In the genomic region with DNA sequence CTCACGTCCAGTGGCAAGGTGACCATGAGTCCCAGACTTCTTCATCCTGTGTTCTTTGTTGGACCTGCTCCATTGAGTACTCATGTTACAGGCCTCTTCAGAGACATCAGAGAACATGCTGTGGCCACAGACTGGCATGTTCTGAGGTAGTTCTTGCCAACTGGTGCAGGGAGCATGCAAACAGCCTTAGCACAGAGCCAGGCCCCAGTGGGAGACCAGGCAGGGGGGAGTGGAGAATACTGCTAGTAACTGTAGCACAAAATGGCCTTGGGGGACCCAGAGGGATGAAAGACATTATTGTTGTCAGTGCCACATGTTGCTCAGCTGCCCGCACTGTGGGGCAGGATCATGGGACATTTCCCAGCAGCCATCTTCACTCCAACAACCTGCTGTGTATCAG, we compare ENCODE assay signal across 22 mouse cellular contexts.
DNase-seq lines count a peak whose midpoint lies in the region; ATAC-seq lines count a peak whose summit lies in the region.
"Had no signal": no experiment of that assay in that cellular context is flagged by ENCODE, and none has a peak within 500 bp of the region (broad histone marks: within the 10 kb centered on the region; RNA-seq: fewer than 3 reads in every experiment).

No protein-coding gene starts in this region.

- H3K27me3 ChIP-seq in embryonic facial prominence, embryonic 14.5 days (replicated peaks; ENCODE audit: control insufficient read depth, insufficient read depth, low read length) = no peaks in the 10 kb centered on the region
- H3K27me3 ChIP-seq in embryonic facial prominence, embryonic 10.5 days (replicated peaks; ENCODE audit: low read depth, poor library complexity, severe bottlenecking) = peaks cover 2% of the 10 kb centered on the region; the same call in 1 of the 2 replicates
- no peaks in the 10 kb centered on the region for H3K27me3 ChIP-seq in neural tube, embryonic 11.5 days (ENCODE audit: control insufficient read depth, insufficient read depth, low read length)
- no peaks in the 10 kb centered on the region for H3K27me3 ChIP-seq in neural tube, embryonic 15.5 days (replicated peaks)
- H3K27me3 ChIP-seq: CH12.LX; forebrain, embryonic 13.5 days; hindbrain, embryonic 13.5 days had no signal

- no peak overlapping the region for H3K4me2 ChIP-seq in embryonic facial prominence, embryonic 14.5 days (ENCODE audit: low read depth, low read length)
- 0 out of 2 replicates have a peak overlapping the region, but pooled peaks have one; percentile 7 for H3K4me2 ChIP-seq in neural tube, embryonic 11.5 days (ENCODE audit: low read depth)
- H3K4me2 ChIP-seq in neural tube, embryonic 15.5 days = no peak overlapping the region
- H3K4me2 ChIP-seq: embryonic facial prominence, embryonic 13.5 days; forebrain, embryonic 13.5 days; heart, embryonic 11.5 days; heart, embryonic 15.5 days; hindbrain, embryonic 13.5 days had no signal

- no peak overlapping the region for H3K27ac ChIP-seq in embryonic facial prominence, embryonic 14.5 days (replicated peaks; ENCODE audit: low read depth, low read length)
- H3K27ac ChIP-seq in embryonic facial prominence, embryonic 10.5 days (replicated peaks) = no peak overlapping the region
- no peak overlapping the region for H3K27ac ChIP-seq in neural tube, embryonic 11.5 days (ENCODE audit: low read depth, low read length)
- no peak overlapping the region for H3K27ac ChIP-seq in neural tube, embryonic 15.5 days (replicated peaks)
- H3K27ac ChIP-seq in brown adipose tissue, adult 24 weeks (replicated peaks; ENCODE audit: low read depth, low read length) = 0 out of 2 replicates have a peak overlapping the region, but pooled peaks have one; percentile 3
- H3K27ac ChIP-seq: embryonic facial prominence, embryonic 13.5 days; forebrain, embryonic 13.5 days; heart, adult 2 months; heart, embryonic 15.5 days; hindbrain, embryonic 13.5 days; hindbrain, postnatal 0 days had no signal

- H3K9ac ChIP-seq in embryonic facial prominence, embryonic 14.5 days (ENCODE audit: low read depth, low read length) = no peak overlapping the region
- no peak overlapping the region for H3K9ac ChIP-seq in neural tube, embryonic 11.5 days (ENCODE audit: low read length)
- no peak overlapping the region for H3K9ac ChIP-seq in neural tube, embryonic 15.5 days (replicated peaks)
- H3K9ac ChIP-seq: embryonic facial prominence, embryonic 13.5 days; forebrain, embryonic 13.5 days; forebrain, postnatal 0 days; heart, embryonic 15.5 days; hindbrain, embryonic 13.5 days had no signal

- H3K9me3 ChIP-seq in embryonic facial prominence, embryonic 14.5 days (ENCODE audit: control insufficient read depth, low read length) = no peaks in the 10 kb centered on the region
- H3K9me3 ChIP-seq in embryonic facial prominence, embryonic 10.5 days = no peaks in the 10 kb centered on the region
- H3K9me3 ChIP-seq in neural tube, embryonic 11.5 days (ENCODE audit: control insufficient read depth, low read length) = no peaks in the 10 kb centered on the region
- no peaks in the 10 kb centered on the region for H3K9me3 ChIP-seq in neural tube, embryonic 15.5 days (replicated peaks)
- H3K9me3 ChIP-seq: embryonic facial prominence, embryonic 13.5 days; forebrain, embryonic 13.5 days; heart, embryonic 15.5 days; hindbrain, embryonic 13.5 days had no signal

- peaks cover 3% of the 10 kb centered on the region; the same call in 1 of the 2 replicates for H3K4me1 ChIP-seq in embryonic facial prominence, embryonic 14.5 days (ENCODE audit: control insufficient read depth, insufficient read depth, low read length)
- H3K4me1 ChIP-seq in embryonic facial prominence, embryonic 10.5 days = peaks cover 18% of the 10 kb centered on the region
- H3K4me1 ChIP-seq in neural tube, embryonic 11.5 days (ENCODE audit: control insufficient read depth, insufficient read depth, low read length) = no peaks in the 10 kb centered on the region
- 0 out of 2 replicates have a peak, but pooled peaks cover 2% of the 10 kb centered on the region for H3K4me1 ChIP-seq in neural tube, embryonic 15.5 days
- H3K4me1 ChIP-seq in brown adipose tissue, adult 24 weeks (ENCODE audit: control insufficient read depth, insufficient read depth, insufficient read length, low read length) = peaks cover 17% of the 10 kb centered on the region

- DNase-seq in adrenal gland, postnatal 14 days = peak; percentile 62
- no peak for DNase-seq in adrenal gland, adult 18-20 months (ENCODE audit: low spot score in 2 of 2)
- peak; percentile 22 for DNase-seq in embryonic facial prominence, embryonic 14.5 days (ENCODE audit: low spot score)
- no peak for DNase-seq in embryonic facial prominence, embryonic 10.5 days (ENCODE audit: low spot score)
- no peak for DNase-seq in neural tube, embryonic 11.5 days (ENCODE audit: low spot score)
- DNase-seq: cerebellum, adult 9-10 months; forebrain, postnatal 0 days; gastrocnemius, postnatal 14 days; heart, adult 2 months; heart, postnatal 14 days; kidney, adult 18-20 months had no signal

- H3K36me3 ChIP-seq in embryonic facial prominence, embryonic 14.5 days (ENCODE audit: control insufficient read depth, insufficient read depth, low read length) = no peaks in the 10 kb centered on the region
- H3K36me3 ChIP-seq in embryonic facial prominence, embryonic 10.5 days (replicated peaks) = no peaks in the 10 kb centered on the region
- no peaks in the 10 kb centered on the region for H3K36me3 ChIP-seq in neural tube, embryonic 11.5 days (ENCODE audit: control insufficient read depth, insufficient read depth, low read length)
- H3K36me3 ChIP-seq in neural tube, embryonic 15.5 days = no peaks in the 10 kb centered on the region
- H3K36me3 ChIP-seq: embryonic facial prominence, embryonic 13.5 days; heart, embryonic 15.5 days; hindbrain, embryonic 13.5 days had no signal

- 62% methylated on average over 2 of the region's 2 CpGs for WGBS in embryonic facial prominence, embryonic 14.5 days
- 73% methylated on average over 2 of the region's 2 CpGs for WGBS in embryonic facial prominence, embryonic 10.5 days
- 85% methylated on average over 2 of the region's 2 CpGs for WGBS in neural tube, embryonic 11.5 days
- 88% methylated on average over 2 of the region's 2 CpGs for WGBS in neural tube, embryonic 15.5 days

- H3K4me3 ChIP-seq in embryonic facial prominence, embryonic 14.5 days (ENCODE audit: low read depth, low read length) = no peak overlapping the region
- H3K4me3 ChIP-seq in embryonic facial prominence, embryonic 10.5 days = no peak overlapping the region
- H3K4me3 ChIP-seq in neural tube, embryonic 11.5 days (ENCODE audit: low read depth, low read length) = no peak overlapping the region
- H3K4me3 ChIP-seq in neural tube, embryonic 15.5 days (replicated peaks) = no peak overlapping the region
- no peak overlapping the region for H3K4me3 ChIP-seq in brown adipose tissue, adult 24 weeks (ENCODE audit: insufficient read depth, low read depth, low read length)
- H3K4me3 ChIP-seq: embryonic facial prominence, embryonic 13.5 days; forebrain, embryonic 13.5 days; heart, adult 2 months; heart, embryonic 15.5 days; hindbrain, embryonic 13.5 days had no signal

- no peak for ATAC-seq in embryonic facial prominence, embryonic 14.5 days (ENCODE audit: low read depth)
- ATAC-seq in neural tube, embryonic 11.5 days (ENCODE audit: insufficient read depth, low FRiP score, low TSS enrichment) = no peak
- no peak for ATAC-seq in neural tube, embryonic 15.5 days (ENCODE audit: low FRiP score)
- ATAC-seq: activated CD4-positive, CD25-positive, alpha-beta regulatory T cell, adult 4 months; forebrain, embryonic 13.5 days; forebrain, postnatal 0 days; hindbrain, postnatal 0 days; Patski had no signal

Comparison
In these comparisons a context has a peak if more than half of its experiments do, and no peak if none do; other contexts are left out.
1. DNase-seq: peak in adrenal gland, postnatal 14 days (single experiment) and embryonic facial prominence, embryonic 14.5 days (single experiment); none in adrenal gland, adult 18-20 months (0 of 2), embryonic facial prominence, embryonic 10.5 days (single experiment) and neural tube, embryonic 11.5 days (single experiment).